Mouse (Mus musculus): ENCODE measurements around the gene Stxbp4. TPM values are rescaled to one million over a fixed set of nuclear protein-coding genes. Genes with fewer than 3 reads are reported as not detected.

The Stxbp4 gene
- polyA plus RNA-seq, 1 experiment from 2014 or later: 10.9 TPM

DNA sequence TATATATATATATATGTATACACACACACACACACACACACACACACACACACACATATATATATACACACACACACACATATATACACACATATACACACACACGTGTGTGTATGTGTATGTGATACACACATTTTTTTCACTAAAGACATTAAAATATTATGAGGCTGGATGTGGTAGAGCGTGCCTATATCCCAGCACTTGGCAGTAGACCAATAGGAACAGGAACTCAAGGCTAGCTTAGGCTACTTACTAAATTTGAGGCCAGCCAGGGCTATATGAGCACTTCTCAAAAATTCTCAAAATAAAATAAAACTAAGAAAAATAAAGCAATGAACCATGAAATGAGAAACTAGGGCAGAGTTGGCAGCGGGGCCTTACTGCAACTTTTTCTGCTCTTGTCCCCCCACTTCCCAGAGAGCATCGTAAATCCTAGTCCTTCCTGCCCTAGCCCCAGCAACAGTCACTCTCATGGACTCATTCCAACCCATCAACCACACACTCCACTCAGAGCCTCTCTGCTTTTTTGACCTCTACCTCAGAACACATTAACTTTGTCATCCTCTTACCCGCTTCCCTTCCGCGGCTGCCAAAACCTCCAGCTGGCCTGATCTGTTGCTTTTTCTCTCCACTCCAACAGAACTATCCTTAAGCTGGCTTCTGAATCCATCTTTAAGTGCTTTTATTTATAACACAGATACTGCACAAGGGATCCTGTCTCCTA lies 60.7 kb downstream of the Stxbp4 start:
- WGBS: 38% methylated on average over 7 of the region's 7 CpGs
- H3K27ac ChIP-seq: no peak overlapping the region
- no peaks in the 10 kb centered on the region for H3K4me1 ChIP-seq (replicated peaks; ENCODE audit: insufficient read depth, low read length)
- DNase-seq (ENCODE audit: low spot score) (peak; percentile 79), ATAC-seq (replicated peaks; ENCODE audit: low FRiP score, low read depth) (no peak)
- H3K27me3 ChIP-seq (ENCODE audit: insufficient read depth, low read length): no peaks in the 10 kb centered on the region
- TF ChIP-seq CTCF (IDR thresholded peaks at IDR 0.05; ENCODE audit: low read depth): no peak
- H3K9me3 ChIP-seq (replicated peaks; ENCODE audit: low read length): no peaks in the 10 kb centered on the region
- no peaks in the 10 kb centered on the region for H3K36me3 ChIP-seq (ENCODE audit: insufficient read depth, low read length)
- H3K4me2 ChIP-seq (ENCODE audit: low read length): no peak overlapping the region
- no peak overlapping the region for H3K4me3 ChIP-seq (replicated peaks; ENCODE audit: low read depth, low read length)
- no peak overlapping the region for H3K9ac ChIP-seq (ENCODE audit: low read depth, low read length)

DNA sequence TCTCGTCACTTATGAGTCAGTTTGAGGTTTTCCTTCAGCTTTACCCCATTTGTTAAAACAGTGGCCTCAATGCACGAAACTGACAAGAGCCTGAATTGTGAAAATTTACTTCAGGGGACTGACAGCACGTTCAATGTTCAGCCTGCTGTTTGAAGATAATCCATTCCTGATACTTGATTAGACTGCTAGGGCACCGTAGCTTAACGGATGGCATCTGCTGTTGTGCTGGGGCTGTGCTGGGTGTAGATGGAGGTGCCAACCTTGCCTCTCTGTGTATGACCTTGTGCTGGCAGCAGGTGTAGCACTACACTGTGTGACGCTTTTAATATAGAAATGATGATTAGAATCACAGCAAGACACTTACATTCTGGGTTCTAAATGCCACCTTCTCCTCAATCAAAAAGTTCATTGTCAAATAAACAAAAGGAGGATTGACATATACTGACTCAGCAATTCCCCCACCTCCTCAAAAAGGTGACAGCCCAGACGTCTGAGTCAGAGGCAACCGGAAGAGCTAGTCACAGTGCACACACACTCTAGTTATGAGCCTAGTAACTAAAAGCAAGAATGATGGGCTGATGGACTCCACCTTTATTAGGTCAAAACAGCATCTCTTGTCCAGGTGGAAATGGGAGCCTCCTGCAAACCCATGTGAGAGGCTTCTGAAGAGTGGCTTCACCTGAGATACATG lies 61.5 kb downstream of the Stxbp4 start:
- Histone ChIP-seq H3K27ac (no peak overlapping the region), H3K36me3 (ENCODE audit: insufficient read depth, low read length) (no peaks in the 10 kb centered on the region), H3K4me1 (replicated peaks; ENCODE audit: insufficient read depth, low read length) (no peaks in the 10 kb centered on the region), H3K4me2 (ENCODE audit: low read length) (no peak overlapping the region), H3K27me3 (ENCODE audit: insufficient read depth, low read length) (no peaks in the 10 kb centered on the region), H3K9ac (ENCODE audit: low read depth, low read length) (no peak overlapping the region), H3K9me3 (replicated peaks; ENCODE audit: low read length) (no peaks in the 10 kb centered on the region), H3K4me3 (replicated peaks; ENCODE audit: low read depth, low read length) (no peak overlapping the region)
- WGBS: 87% methylated on average over 8 of the region's 8 CpGs
- no peak for TF ChIP-seq CTCF (IDR thresholded peaks at IDR 0.05; ENCODE audit: low read depth)
- ATAC-seq (replicated peaks; ENCODE audit: low FRiP score, low read depth): no peak
- no peak for DNase-seq (ENCODE audit: low spot score)

DNA sequence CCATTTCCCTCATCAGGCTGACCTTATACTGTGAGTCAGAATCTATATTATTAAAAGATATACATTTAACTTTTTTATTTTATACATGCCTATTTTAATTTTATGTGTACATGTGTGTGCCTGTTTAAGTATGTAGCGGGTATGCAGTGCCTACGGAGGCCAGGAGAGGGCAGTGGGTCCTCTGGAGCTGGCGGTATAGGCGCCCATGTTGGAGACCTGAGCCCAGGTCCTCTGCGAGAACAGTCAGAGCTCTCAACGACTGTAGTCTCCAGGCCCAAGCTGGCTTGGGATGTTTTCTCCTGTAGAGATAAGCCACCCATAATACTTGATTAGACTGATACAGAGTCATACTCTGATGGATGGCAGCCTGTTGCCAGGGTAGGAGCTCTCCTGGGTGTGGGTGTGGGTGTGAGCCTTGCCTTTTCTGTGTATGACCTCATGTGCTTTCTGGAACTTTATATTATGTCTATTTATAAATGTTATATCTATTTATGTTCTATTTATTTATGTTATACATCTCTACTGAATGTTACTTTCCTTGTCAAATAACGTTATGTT lies 62.3 kb downstream of the Stxbp4 start:
- Histone ChIP-seq H3K27ac (no peak overlapping the region), H3K4me3 (replicated peaks; ENCODE audit: low read depth, low read length) (no peak overlapping the region), H3K9ac (ENCODE audit: low read depth, low read length) (no peak overlapping the region), H3K36me3 (ENCODE audit: insufficient read depth, low read length) (no peaks in the 10 kb centered on the region), H3K27me3 (ENCODE audit: insufficient read depth, low read length) (no peaks in the 10 kb centered on the region), H3K9me3 (replicated peaks; ENCODE audit: low read length) (no peaks in the 10 kb centered on the region), H3K4me2 (ENCODE audit: low read length) (no peak overlapping the region), H3K4me1 (replicated peaks; ENCODE audit: insufficient read depth, low read length) (no peaks in the 10 kb centered on the region)
- DNase-seq (ENCODE audit: low spot score) (no peak), ATAC-seq (replicated peaks; ENCODE audit: low FRiP score, low read depth) (no peak)
- WGBS: 94% methylated on average over 7 of the region's 7 CpGs
- 0 out of 2 replicates have a peak, but pooled peaks have one; percentile 12 for TF ChIP-seq CTCF (IDR thresholded peaks at IDR 0.05; ENCODE audit: low read depth)

DNA sequence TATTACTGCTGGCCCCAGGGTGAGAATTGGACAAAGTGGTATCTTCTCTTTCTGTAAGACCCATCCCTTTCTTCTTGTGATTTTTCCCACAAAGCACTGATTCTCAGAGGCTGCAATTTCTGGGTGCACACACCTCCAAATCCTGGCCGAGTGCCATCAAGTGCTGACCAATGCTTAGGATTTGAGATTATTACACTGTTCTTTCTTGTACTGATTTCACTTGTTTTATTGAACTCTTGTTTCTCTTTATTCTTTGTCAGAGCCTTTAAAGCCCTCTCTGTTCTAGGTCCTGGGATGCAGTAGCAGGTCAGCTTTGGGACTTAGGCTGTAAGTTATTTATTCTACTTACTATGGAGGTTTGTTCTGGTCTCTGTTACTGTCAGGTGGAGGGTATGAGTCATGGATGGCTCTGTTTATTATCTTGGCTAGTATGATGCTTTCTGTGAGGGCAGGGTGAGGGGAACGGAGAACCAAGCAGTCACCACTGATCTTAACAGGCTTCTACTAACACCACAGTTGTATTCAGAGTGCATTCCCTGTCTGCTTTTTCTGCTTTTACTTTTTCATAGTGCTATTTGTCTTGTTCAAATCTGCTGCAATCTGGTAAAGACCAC lies 67.1 kb downstream of the Stxbp4 start:
- no peak for ATAC-seq (replicated peaks; ENCODE audit: low FRiP score, low read depth)
- H3K4me3 ChIP-seq (replicated peaks; ENCODE audit: low read depth, low read length): no peak overlapping the region

DNA sequence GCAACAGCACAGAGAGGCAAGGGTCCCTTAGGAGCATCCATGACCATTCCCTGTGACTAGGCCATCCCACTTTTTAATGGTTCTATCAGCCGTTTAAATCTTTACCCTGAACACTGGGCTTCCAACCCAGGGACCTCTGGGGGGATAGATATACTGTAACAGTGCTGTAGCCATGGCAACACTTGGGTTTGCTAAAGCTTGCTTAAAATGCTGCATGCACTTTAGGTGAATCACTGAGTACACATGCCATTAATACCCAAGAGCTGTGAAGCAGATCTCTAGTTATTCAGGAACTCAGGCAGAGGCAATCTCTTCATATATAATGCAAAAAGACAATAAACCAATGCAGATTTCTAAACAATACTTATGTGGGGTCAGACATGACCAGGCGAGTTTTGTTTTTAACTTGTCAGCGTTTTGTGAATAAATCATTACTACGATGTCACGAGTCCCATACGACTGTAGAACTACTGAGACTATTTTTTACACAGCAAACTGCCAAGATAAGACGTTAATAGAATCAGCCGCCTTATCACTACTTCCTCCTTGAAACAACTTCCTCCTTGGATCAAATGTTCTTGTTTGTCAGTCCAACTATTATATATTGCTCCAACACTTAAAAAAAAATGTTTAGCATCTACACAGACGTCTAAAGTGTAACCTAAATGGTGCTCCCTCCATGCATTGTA lies 79.4 kb downstream of the Stxbp4 start:
- Histone ChIP-seq H3K36me3 (ENCODE audit: insufficient read depth, low read length) (no peaks in the 10 kb centered on the region), H3K27ac (no peak overlapping the region), H3K9ac (ENCODE audit: low read depth, low read length) (no peak overlapping the region), H3K4me2 (ENCODE audit: low read length) (no peak overlapping the region), H3K4me3 (replicated peaks; ENCODE audit: low read depth, low read length) (no peak overlapping the region), H3K4me1 (replicated peaks; ENCODE audit: insufficient read depth, low read length) (no peaks in the 10 kb centered on the region), H3K9me3 (replicated peaks; ENCODE audit: low read length) (no peaks in the 10 kb centered on the region), H3K27me3 (ENCODE audit: insufficient read depth, low read length) (no peaks in the 10 kb centered on the region)
- no peak for TF ChIP-seq CTCF (IDR thresholded peaks at IDR 0.05; ENCODE audit: low read depth)
- WGBS: 37% methylated on average over 9 of the region's 9 CpGs
- ATAC-seq (replicated peaks; ENCODE audit: low FRiP score, low read depth) (no peak; the same call in 1 of the 2 replicates), DNase-seq (ENCODE audit: low spot score) (peak; percentile 66)

More for the DNA sequence above, 67.1 kb downstream of the Stxbp4 start:
- H3K36me3 ChIP-seq (ENCODE audit: insufficient read depth, low read length): no peaks in the 10 kb centered on the region
- no peaks in the 10 kb centered on the region for H3K4me1 ChIP-seq (replicated peaks; ENCODE audit: insufficient read depth, low read length)
- no peak overlapping the region for H3K9ac ChIP-seq (ENCODE audit: low read depth, low read length)
- H3K9me3 ChIP-seq (replicated peaks; ENCODE audit: low read length): no peaks in the 10 kb centered on the region
- no peaks in the 10 kb centered on the region for H3K27me3 ChIP-seq (ENCODE audit: insufficient read depth, low read length)
- no peak for DNase-seq (ENCODE audit: low spot score)
- WGBS: 75% methylated on average over 2 of the region's 2 CpGs
- no peak overlapping the region for H3K4me2 ChIP-seq (ENCODE audit: low read length)
- TF ChIP-seq CTCF (IDR thresholded peaks at IDR 0.05; ENCODE audit: low read depth): no peak
- H3K27ac ChIP-seq: no peak overlapping the region

DNA sequence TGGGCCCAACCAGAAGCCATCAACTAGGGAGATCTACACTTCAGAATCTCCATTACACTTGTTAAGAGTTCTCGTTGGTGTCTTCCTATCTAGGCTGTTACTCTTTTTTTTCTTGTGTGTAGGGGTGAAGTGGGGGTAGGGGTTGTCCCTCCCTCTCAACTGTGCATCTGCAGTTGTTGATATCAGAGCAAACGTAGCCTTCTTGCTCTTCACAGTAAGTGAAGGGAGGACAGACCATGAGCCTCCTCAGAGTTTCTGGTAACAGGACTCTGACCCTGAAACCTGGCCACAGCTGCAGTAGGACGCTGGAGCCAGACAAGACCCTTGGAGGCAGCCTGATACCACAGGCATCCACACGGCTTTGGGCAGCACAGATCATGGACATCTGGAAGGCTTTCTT lies 81.4 kb downstream of the Stxbp4 start:
- ATAC-seq (replicated peaks; ENCODE audit: low FRiP score, low read depth): no peak
- TF ChIP-seq CTCF (IDR thresholded peaks at IDR 0.05; ENCODE audit: low read depth): no peak
- Histone ChIP-seq H3K9me3 (replicated peaks; ENCODE audit: low read length) (no peaks in the 10 kb centered on the region), H3K27me3 (ENCODE audit: insufficient read depth, low read length) (no peaks in the 10 kb centered on the region), H3K36me3 (ENCODE audit: insufficient read depth, low read length) (no peaks in the 10 kb centered on the region), H3K9ac (ENCODE audit: low read depth, low read length) (no peak overlapping the region), H3K4me2 (ENCODE audit: low read length) (no peak overlapping the region), H3K4me1 (replicated peaks; ENCODE audit: insufficient read depth, low read length) (no peaks in the 10 kb centered on the region), H3K4me3 (replicated peaks; ENCODE audit: low read depth, low read length) (no peak overlapping the region), H3K27ac (no peak overlapping the region)
- 63% methylated on average over 4 of the region's 4 CpGs for WGBS
- DNase-seq (ENCODE audit: low spot score): no peak

All from kidney, postnatal 0 days (tissue).